Mouse (Mus musculus): ENCODE data around the gene Bcan. TPM values are rescaled to one million over a fixed set of nuclear protein-coding genes. Genes with fewer than 3 reads are reported as not detected.

Gene Bcan
- polyA plus RNA-seq (2015; fragmentation: Nextera tagmentation; extraction: Ambion mirVana) = 0.13 and 0.47 TPM in 2 replicates

DNA sequence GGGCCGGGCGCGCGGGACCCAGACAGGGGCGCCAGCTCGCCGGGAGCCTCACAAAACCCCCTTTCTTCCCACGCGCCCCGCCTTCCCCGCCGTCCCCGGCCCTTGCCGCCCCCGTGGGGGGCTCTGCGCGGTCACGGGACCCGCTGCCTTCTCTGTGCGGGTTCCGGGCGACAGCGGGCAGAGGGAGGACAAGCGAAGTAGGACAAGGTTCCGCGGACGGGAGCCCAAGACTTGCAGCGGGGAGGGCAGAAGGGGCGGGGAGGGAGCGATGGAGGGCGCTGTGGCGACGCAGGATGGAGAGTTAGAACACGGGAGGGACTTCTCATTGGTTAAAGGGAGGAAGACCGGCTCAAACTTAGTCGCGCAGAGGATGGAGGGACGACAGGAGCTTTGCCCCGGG lies at the start of gene Bcan:
TSS of gene Bcan (minus strand) at position 50 of the 400 bp plus-strand sequence.
- Histone ChIP-seq H3K4me2 (ENCODE audit: low read depth, low read length) (peak within 1 kb of the TSS; percentile 67), H3K36me3 (ENCODE audit: control insufficient read depth, insufficient read depth) (no peaks in the 10 kb centered on the region), H3K27me3 (ENCODE audit: control insufficient read depth, insufficient read depth, low read length) (peaks cover 84% of the 10 kb centered on the region), H3K9ac (ENCODE audit: low read length) (peak within 1 kb of the TSS; percentile 33), H3K4me3 (ENCODE audit: low read length) (peak within 1 kb of the TSS; percentile 46), H3K27ac (ENCODE audit: low read length) (no peak within 1 kb of the TSS), H3K9me3 (replicated peaks; ENCODE audit: control insufficient read depth, low read length) (no peaks in the 10 kb centered on the region), H3K4me1 (ENCODE audit: control insufficient read depth, insufficient read depth, low read length) (peaks cover 18% of the 10 kb centered on the region)
- no peak for ATAC-seq (replicated peaks; ENCODE audit: extremely low read depth, insufficient read depth, low FRiP score)
- WGBS = 1% methylated on average over 39 of the region's 39 CpGs

DNA sequence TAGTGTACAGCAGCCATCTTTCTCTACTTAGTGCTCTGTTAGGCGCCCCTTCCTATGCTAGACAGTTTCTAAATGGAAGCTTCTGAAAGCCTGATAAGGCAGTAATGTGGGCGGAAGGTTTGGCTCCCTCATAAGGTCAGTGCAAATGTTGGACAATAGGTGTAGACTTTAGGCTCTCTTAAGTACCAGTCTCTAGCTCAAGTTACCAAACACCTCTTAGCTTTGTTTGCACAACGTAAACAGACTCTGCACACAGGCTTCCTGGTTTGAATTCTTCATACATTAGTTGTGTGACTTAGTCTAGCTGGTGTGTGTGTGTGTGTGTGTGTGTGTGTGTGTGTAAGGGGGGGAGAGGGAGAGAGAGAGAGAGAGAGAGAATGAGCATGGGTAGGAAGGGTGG lies 49.5 kb upstream of the Bcan start:
- Histone ChIP-seq H3K4me1 (ENCODE audit: control insufficient read depth, insufficient read depth, low read length) (no peaks in the 10 kb centered on the region), H3K4me2 (ENCODE audit: low read depth, low read length) (no peak overlapping the region), H3K9me3 (replicated peaks; ENCODE audit: control insufficient read depth, low read length) (no peaks in the 10 kb centered on the region), H3K27ac (ENCODE audit: low read length) (no peak overlapping the region), H3K36me3 (ENCODE audit: control insufficient read depth, insufficient read depth) (peaks cover 34% of the 10 kb centered on the region), H3K9ac (ENCODE audit: low read length) (no peak overlapping the region), H3K4me3 (ENCODE audit: low read length) (no peak overlapping the region), H3K27me3 (ENCODE audit: control insufficient read depth, insufficient read depth, low read length) (no peaks in the 10 kb centered on the region)
- no peak for ATAC-seq (replicated peaks; ENCODE audit: extremely low read depth, insufficient read depth, low FRiP score)
- 51% methylated on average over 3 of the region's 3 CpGs for WGBS

DNA sequence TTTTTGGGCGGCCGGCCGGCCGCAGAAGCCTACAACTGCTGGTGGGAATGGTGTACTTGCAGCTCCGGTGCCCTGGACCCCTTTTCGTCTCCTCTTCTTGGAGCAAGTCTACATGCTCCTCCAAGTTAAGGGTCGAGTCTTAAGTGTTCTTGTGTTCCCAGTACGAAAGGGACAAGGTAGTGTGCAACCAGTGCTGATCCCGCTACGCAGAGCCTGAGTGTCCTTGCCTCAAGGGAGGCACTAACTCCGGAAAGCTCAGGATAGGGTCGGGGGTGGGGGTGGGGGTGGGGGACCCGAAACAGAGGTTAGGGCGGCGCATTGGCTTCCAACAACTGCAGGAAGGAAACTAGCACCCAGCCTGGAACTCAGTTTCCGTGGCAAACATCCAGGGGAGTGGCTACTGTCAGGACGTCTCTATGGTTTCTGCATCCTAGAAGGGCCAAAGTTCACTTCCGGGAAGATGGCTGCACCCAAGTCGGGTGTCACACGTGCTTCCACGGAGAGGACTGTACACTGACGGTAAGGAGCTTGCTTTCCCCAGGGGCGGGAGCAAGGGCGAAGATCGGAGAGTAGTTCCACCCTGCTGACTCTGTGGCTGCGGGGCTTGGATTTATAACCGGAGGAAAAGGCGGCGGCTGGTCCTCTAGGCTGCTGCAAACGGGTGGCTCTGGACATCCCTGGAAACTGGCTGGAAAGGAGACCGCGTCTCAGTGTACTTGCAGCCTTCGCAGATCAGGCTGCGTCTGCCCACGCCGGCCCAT lies 42.8 kb upstream of the Bcan start, which contains the start of gene Gpatch4:
TSS of gene Gpatch4 (plus strand) at position 448 of the 761 bp plus-strand sequence.
- WGBS = 9% methylated on average over 36 of the region's 36 CpGs
- peak; percentile 91 for ATAC-seq (replicated peaks; ENCODE audit: extremely low read depth, insufficient read depth, low FRiP score)

DNA sequence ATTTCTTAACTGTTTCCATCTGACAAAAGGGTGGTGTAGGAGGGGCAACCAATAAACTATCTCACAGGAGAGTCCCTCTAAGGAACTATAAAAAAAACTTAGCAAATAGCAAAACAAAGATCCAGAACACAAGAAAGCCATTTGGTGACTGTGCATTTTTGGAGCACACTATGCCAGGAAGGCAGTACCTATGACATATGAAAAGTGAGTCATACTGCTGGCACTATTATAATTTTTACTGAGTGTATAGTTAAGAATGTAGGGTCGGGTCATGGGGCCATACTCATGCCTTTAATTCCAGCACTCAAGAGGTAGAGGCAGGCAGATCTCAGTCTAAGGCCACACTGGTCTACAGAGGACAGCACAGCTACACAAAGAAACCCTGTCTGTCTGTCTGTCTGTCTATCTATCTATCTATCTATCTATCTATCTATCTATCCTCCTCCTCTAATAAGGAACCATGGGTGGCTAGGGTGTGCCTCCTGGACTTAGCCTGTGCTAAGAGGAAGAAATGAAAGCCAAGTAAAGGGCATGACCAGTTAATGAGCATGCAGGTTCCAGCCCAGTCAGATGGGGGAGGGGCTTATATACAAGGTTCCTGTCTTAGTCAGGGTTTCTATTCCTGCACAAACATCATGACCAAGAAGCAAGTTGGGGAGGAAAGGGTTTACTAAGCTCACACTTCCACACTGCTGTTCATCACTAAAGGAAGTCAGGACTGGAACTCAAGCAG lies 35.7 kb upstream of the Bcan start:
- Histone ChIP-seq H3K27me3 (ENCODE audit: control insufficient read depth, insufficient read depth, low read length) (peaks cover 22% of the 10 kb centered on the region), H3K4me1 (ENCODE audit: control insufficient read depth, insufficient read depth, low read length) (no peaks in the 10 kb centered on the region), H3K9ac (ENCODE audit: low read length) (no peak overlapping the region), H3K36me3 (ENCODE audit: control insufficient read depth, insufficient read depth) (no peaks in the 10 kb centered on the region), H3K27ac (ENCODE audit: low read length) (no peak overlapping the region), H3K4me2 (ENCODE audit: low read depth, low read length) (no peak overlapping the region), H3K4me3 (ENCODE audit: low read length) (no peak overlapping the region), H3K9me3 (replicated peaks; ENCODE audit: control insufficient read depth, low read length) (no peaks in the 10 kb centered on the region)
- ATAC-seq (replicated peaks; ENCODE audit: extremely low read depth, insufficient read depth, low FRiP score) = no peak
- 41% methylated on average over 1 of the region's 1 CpGs for WGBS

More for the DNA sequence above, 42.8 kb upstream of the Bcan start, which contains the start of gene Gpatch4:
- Histone ChIP-seq H3K4me1 (ENCODE audit: control insufficient read depth, insufficient read depth, low read length) (peaks cover 9% of the 10 kb centered on the region), H3K9ac (ENCODE audit: low read length) (peak within 1 kb of the TSS; percentile 63), H3K27ac (ENCODE audit: low read length) (peak within 1 kb of the TSS; percentile 56), H3K4me2 (ENCODE audit: low read depth, low read length) (peak within 1 kb of the TSS; percentile 88), H3K9me3 (replicated peaks; ENCODE audit: control insufficient read depth, low read length) (no peaks in the 10 kb centered on the region), H3K4me3 (ENCODE audit: low read length) (peak within 1 kb of the TSS; percentile 66), H3K27me3 (ENCODE audit: control insufficient read depth, insufficient read depth, low read length) (0 out of 2 replicates have a peak, but pooled peaks cover 7% of the 10 kb centered on the region), H3K36me3 (ENCODE audit: control insufficient read depth, insufficient read depth) (no peaks in the 10 kb centered on the region)

DNA sequence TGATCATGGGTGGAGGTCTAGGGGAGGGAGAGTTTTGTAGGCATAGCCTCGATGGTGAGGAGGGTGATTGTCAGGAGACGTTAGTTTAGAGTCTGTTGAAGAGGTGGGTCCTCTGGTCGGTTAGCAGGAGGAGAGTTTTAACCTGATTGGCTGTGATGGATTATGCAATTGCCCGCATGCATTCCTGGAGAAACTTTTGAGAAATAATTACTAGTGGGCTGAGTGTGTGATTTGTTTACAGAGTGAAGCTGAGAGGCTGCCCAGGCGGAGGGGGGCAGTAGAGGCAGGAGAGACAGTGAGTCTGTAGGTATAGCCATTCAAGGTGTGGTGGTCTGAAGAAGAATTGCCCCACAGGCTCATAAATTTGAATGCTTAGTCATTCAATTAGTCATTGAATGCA lies 33.5 kb upstream of the Bcan start:
- H3K4me1 ChIP-seq (ENCODE audit: control insufficient read depth, insufficient read depth, low read length) = no peaks in the 10 kb centered on the region
- peaks cover 20% of the 10 kb centered on the region for H3K27me3 ChIP-seq (ENCODE audit: control insufficient read depth, insufficient read depth, low read length)
- no peak overlapping the region for H3K4me2 ChIP-seq (ENCODE audit: low read depth, low read length)
- H3K9me3 ChIP-seq (replicated peaks; ENCODE audit: control insufficient read depth, low read length) = no peaks in the 10 kb centered on the region; the same call in 1 of the 2 replicates
- WGBS = 54% methylated on average over 5 of the region's 5 CpGs
- H3K27ac ChIP-seq (ENCODE audit: low read length) = no peak overlapping the region
- no peak overlapping the region for H3K9ac ChIP-seq (ENCODE audit: low read length)
- ATAC-seq (replicated peaks; ENCODE audit: extremely low read depth, insufficient read depth, low FRiP score) = no peak
- H3K36me3 ChIP-seq (ENCODE audit: control insufficient read depth, insufficient read depth) = no peaks in the 10 kb centered on the region
- H3K4me3 ChIP-seq (ENCODE audit: low read length) = no peak overlapping the region

DNA sequence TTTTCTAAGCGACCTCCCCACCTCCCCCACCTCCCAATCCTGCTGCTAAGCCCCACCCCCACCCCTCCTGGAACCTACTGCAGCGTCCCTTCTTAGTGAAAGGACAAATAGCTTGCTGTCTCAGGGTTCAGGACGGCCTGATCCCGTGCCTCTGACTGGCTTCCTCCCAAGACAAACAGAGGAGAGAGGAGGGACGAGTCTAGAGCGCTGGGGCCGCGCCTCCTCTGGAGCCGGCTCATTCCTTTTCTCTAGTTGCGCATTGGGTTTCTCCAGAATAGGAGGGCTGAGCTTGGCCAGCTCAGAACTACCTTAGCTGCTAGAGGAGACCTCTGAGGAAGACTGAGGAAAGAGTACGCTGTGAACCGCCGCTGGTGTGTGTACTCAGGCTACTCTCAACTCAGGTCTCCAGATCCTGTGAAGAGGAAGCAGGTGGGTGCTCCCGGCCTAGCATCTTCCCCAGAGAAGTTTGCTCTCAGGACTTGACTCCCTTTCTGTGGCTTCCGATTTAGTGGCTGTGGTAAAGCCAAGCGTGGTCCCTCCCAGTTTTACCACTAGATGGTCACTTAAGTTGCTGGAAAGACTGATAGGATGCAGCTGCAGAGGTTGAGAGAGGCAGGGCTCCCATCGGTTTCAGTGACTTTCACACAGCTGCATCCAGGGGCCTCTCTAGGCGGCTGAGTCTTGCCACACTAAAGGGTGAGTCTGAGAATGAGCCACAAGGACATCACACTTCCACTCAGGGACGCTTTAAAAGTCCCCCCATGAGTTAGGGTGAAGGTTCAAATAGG lies 30.8 kb upstream of the Bcan start:
- Histone ChIP-seq H3K9ac (ENCODE audit: low read length) (no peak overlapping the region), H3K4me2 (ENCODE audit: low read depth, low read length) (0 out of 2 replicates have a peak overlapping the region, but pooled peaks have one; percentile 34), H3K27me3 (ENCODE audit: control insufficient read depth, insufficient read depth, low read length) (peaks cover 18% of the 10 kb centered on the region)

DNA sequence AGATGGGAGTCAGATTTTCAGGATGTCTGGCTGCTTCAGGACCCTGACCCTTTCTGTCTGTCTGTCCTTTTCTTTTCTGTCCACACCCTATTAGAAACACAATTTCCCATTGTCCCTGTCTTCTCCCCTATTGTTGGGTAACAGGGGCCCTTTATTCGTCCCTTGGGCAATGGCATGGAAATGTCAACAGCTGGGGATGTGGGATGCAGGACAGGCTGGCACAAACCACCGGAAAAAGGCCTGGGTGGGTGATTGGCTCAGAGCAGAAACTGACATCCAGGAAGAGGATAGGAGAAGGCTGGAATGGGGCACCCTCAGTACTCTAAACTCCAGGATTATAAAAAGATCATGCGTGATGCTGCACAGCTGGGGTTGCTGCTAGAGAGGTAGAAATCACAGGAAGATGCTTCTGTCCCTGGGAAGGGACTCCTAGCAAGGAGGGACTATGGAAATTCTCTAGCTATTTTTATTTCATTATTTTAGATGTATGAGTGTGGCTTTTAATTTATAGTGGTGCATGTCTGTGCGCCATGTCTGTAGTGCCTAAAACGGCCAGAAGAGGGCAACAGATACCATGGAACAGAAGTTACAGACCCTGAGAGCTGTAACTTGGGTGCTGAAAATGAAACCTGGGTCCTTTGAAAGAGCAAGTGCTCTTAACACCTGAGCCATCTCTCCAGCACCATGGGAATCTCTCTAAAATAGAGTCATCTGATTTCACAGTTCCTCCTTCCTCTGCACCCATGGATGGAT lies 27.6 kb upstream of the Bcan start, which contains the start of gene Hapln2:
TSS of gene Hapln2 (minus strand) at position 150 of the 753 bp plus-strand sequence.
- WGBS = 49% methylated on average over 5 of the region's 5 CpGs
- peaks cover 48% of the 10 kb centered on the region for H3K27me3 ChIP-seq (ENCODE audit: control insufficient read depth, insufficient read depth, low read length)

More for the DNA sequence above, 30.8 kb upstream of the Bcan start:
- 10% methylated on average over 19 of the region's 19 CpGs for WGBS
- Histone ChIP-seq H3K4me1 (ENCODE audit: control insufficient read depth, insufficient read depth, low read length) (no peaks in the 10 kb centered on the region), H3K4me3 (ENCODE audit: low read length) (0 out of 2 replicates have a peak overlapping the region, but pooled peaks have one; percentile 3), H3K36me3 (ENCODE audit: control insufficient read depth, insufficient read depth) (no peaks in the 10 kb centered on the region), H3K9me3 (replicated peaks; ENCODE audit: control insufficient read depth, low read length) (peaks cover 7% of the 10 kb centered on the region), H3K27ac (ENCODE audit: low read length) (no peak overlapping the region)
- peak; percentile 32 for ATAC-seq (replicated peaks; ENCODE audit: extremely low read depth, insufficient read depth, low FRiP score)

DNA sequence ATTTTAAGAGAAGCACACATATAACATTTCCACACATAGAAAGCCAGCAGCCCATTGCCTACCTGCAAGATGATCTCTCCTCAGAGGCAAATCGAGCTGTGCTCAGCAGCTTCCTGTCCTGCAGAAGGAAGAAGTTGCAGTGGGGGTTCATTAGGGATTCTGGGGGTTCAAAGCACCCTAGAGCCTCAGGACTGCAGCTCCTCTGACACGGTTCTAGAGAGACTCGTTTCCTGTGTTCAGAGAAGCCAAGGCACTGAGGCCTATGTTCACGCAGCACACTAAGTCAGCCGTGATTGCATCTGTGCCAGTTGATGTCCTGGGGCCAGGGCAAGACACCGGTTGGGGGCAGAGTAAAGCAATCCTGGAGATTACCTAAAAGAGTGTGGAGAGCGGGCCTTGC lies 26.8 kb upstream of the Bcan start:
- H3K36me3 ChIP-seq (ENCODE audit: control insufficient read depth, insufficient read depth) = no peaks in the 10 kb centered on the region
- peaks cover 54% of the 10 kb centered on the region for H3K27me3 ChIP-seq (ENCODE audit: control insufficient read depth, insufficient read depth, low read length)
- peaks cover 11% of the 10 kb centered on the region for H3K4me1 ChIP-seq (ENCODE audit: control insufficient read depth, insufficient read depth, low read length)
- no peak overlapping the region for H3K4me2 ChIP-seq (ENCODE audit: low read depth, low read length)
- 58% methylated on average over 7 of the region's 7 CpGs for WGBS
- H3K9ac ChIP-seq (ENCODE audit: low read length) = no peak overlapping the region
- H3K4me3 ChIP-seq (ENCODE audit: low read length) = no peak overlapping the region
- ATAC-seq (replicated peaks; ENCODE audit: extremely low read depth, insufficient read depth, low FRiP score) = no peak
- no peak overlapping the region for H3K27ac ChIP-seq (ENCODE audit: low read length)
- peaks cover 7% of the 10 kb centered on the region for H3K9me3 ChIP-seq (replicated peaks; ENCODE audit: control insufficient read depth, low read length)

More for the DNA sequence above, 27.6 kb upstream of the Bcan start, which contains the start of gene Hapln2:
- no peak within 1 kb of the TSS for H3K4me3 ChIP-seq (ENCODE audit: low read length)
- ATAC-seq (replicated peaks; ENCODE audit: extremely low read depth, insufficient read depth, low FRiP score) = no peak
- H3K36me3 ChIP-seq (ENCODE audit: control insufficient read depth, insufficient read depth) = no peaks in the 10 kb centered on the region
- H3K4me2 ChIP-seq (ENCODE audit: low read depth, low read length) = no peak within 1 kb of the TSS
- no peak within 1 kb of the TSS for H3K9ac ChIP-seq (ENCODE audit: low read length)
- peaks cover 9% of the 10 kb centered on the region for H3K4me1 ChIP-seq (ENCODE audit: control insufficient read depth, insufficient read depth, low read length)
- H3K27ac ChIP-seq (ENCODE audit: low read length) = no peak within 1 kb of the TSS
- H3K9me3 ChIP-seq (replicated peaks; ENCODE audit: control insufficient read depth, low read length) = peaks cover 7% of the 10 kb centered on the region

Data from heart, embryonic 16.5 days (tissue).